Mouse (Mus musculus) small intestine, adult 2 months (tissue): ENCODE measurements around the gene Nrf1. TPM values are rescaled to one million over a fixed set of nuclear protein-coding genes. Genes with fewer than 3 reads are reported as not detected.

Source experiments
- H3K27ac ChIP-seq: fragments of 200-500 bp; 2 replicates; pipeline ENCODE4 v1.5.1; 2012; ENCODE audit warnings: low read depth, low read length, control low read depth, inconsistent platforms; ENCODE audit not compliant: insufficient read depth
- H3K27me3 ChIP-seq: fragments of 200-500 bp; 2 replicates; pipeline ENCODE4 v1.6.1; 2012; ENCODE audit warnings: mild to moderate bottlenecking, moderate library complexity, low read length, inconsistent platforms; ENCODE audit not compliant: control insufficient read depth, insufficient read depth
- H3K36me3 ChIP-seq: fragments of 200-500 bp; 2 replicates; pipeline ENCODE4 v1.6.1; 2012; ENCODE audit warnings: mild to moderate bottlenecking, low read length, control low read depth, inconsistent platforms; ENCODE audit not compliant: control insufficient read depth, insufficient read depth
- H3K4me1 ChIP-seq: fragments of 200-500 bp; 2 replicates; pipeline ENCODE4 v1.6.1; 2012; ENCODE audit warnings: low read length, inconsistent platforms, mixed read lengths; ENCODE audit not compliant: control insufficient read depth, insufficient read depth, insufficient read length
- H3K4me3 ChIP-seq: fragments of 200-500 bp; 2 replicates; pipeline ENCODE4 v1.5.1; 2012; ENCODE audit warnings: low read depth, mild to moderate bottlenecking, control low read depth, inconsistent platforms, low read length, moderate library complexity
- CTCF ChIP-seq: fragments of 200-500 bp; IDR thresholded peaks from 2 replicates; pipeline ENCODE4 v1.5.1; 2012; ENCODE audit warnings: low read depth, mild to moderate bottlenecking, control low read depth, inconsistent platforms, low read length, moderate library complexity, mixed read lengths; ENCODE audit not compliant: insufficient replicate concordance, insufficient read length; ENCODE audit errors: extremely low read depth
- POLR2A ChIP-seq: fragments of 200-500 bp; IDR thresholded peaks from 2 replicates; pipeline ENCODE4 v1.6.1; 2012; ENCODE audit warnings: low read depth, mild to moderate bottlenecking, control low read depth, inconsistent platforms, low read length, moderate library complexity
- WGBS: fragments of 180-500 bp; shearing (Covaris S2); methylation state at CpG from one replicate; pipeline ENCODE4 v1.1.7; 2018; 5-methylcytosine and 5-hydroxymethylcytosine counted together
- polyA plus RNA-seq: library from polyadenylated mRNA; depleted of rRNA; stranded (reverse); fragments of >200 nt; gene quantifications from 2 replicates; pipeline ENCODE4 v1.2.3, GENCODE M21; 2012

The Nrf1 gene
- polyA plus RNA-seq, 1 experiment = 21.6 TPM

GRCm38 (mm10) chr6:30169148-30169547 lies 121.4 kb downstream of the Nrf1 start:
- no peak overlapping the region for H3K27ac ChIP-seq
- TF ChIP-seq POLR2A (no peak), CTCF (no peak)
- H3K27me3 ChIP-seq = peaks cover 8% of the 10 kb centered on the region; the same call in 1 of the 2 replicates
- H3K4me3 ChIP-seq = no peak overlapping the region
- H3K36me3 ChIP-seq = no peaks in the 10 kb centered on the region
- WGBS = 89% methylated on average over 12 of the region's 12 CpGs
- H3K4me1 ChIP-seq = peaks cover 4% of the 10 kb centered on the region; the same call in 1 of the 2 replicates

- 59% methylated on average over 8 of the region's 8 CpGs for WGBS
These were observed 123.4 kb downstream of the Nrf1 start for GRCm38 (mm10) chr6:30171226-30171625.

DNA sequence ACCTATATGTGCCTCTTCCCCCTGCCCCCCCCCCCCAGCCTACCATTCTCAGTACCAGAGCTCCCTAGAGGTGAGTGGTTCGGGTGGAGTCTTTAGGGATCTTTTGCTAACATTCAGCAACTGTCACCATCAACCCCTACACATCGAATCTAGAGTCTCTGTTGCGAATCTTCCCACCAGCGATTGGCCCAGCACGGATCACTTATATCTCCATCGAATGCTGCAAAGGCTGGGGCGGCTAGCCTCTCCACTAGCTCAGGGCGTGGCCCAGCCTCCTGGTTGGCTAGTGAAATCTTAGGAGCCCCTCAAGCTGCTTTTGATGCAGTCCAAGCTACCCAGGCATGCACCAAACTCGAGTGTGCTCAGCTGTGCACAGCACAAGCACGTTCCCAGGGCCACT lies 124.2 kb downstream of the Nrf1 start:
- Histone ChIP-seq H3K4me3 (no peak overlapping the region), H3K27me3 (peaks cover 35% of the 10 kb centered on the region), H3K36me3 (no peaks in the 10 kb centered on the region), H3K27ac (no peak overlapping the region), H3K4me1 (peaks cover 21% of the 10 kb centered on the region)
- TF ChIP-seq POLR2A = no peak
- no peak for TF ChIP-seq CTCF
- WGBS = 70% methylated on average over 10 of the region's 10 CpGs

More at GRCm38 (mm10) chr6:30171226-30171625, 123.4 kb downstream of the Nrf1 start:
- no peak overlapping the region for H3K27ac ChIP-seq
- H3K27me3 ChIP-seq = peaks cover 27% of the 10 kb centered on the region
- TF ChIP-seq POLR2A (no peak), CTCF (no peak)
- H3K4me3 ChIP-seq = no peak overlapping the region
- peaks cover 21% of the 10 kb centered on the region for H3K4me1 ChIP-seq
- H3K36me3 ChIP-seq = no peaks in the 10 kb centered on the region

- peaks cover 21% of the 10 kb centered on the region for H3K4me1 ChIP-seq
- H3K27ac ChIP-seq = no peak overlapping the region
- no peaks in the 10 kb centered on the region for H3K36me3 ChIP-seq
- H3K27me3 ChIP-seq = peaks cover 39% of the 10 kb centered on the region
- TF ChIP-seq POLR2A = no peak
- no peak for TF ChIP-seq CTCF
- H3K4me3 ChIP-seq = peak overlapping the region; percentile 90; the same call in 1 of the 2 replicates
- 55% methylated on average over 8 of the region's 8 CpGs for WGBS
These were observed 124.6 kb downstream of the Nrf1 start for GRCm38 (mm10) chr6:30172441-30172819.

DNA sequence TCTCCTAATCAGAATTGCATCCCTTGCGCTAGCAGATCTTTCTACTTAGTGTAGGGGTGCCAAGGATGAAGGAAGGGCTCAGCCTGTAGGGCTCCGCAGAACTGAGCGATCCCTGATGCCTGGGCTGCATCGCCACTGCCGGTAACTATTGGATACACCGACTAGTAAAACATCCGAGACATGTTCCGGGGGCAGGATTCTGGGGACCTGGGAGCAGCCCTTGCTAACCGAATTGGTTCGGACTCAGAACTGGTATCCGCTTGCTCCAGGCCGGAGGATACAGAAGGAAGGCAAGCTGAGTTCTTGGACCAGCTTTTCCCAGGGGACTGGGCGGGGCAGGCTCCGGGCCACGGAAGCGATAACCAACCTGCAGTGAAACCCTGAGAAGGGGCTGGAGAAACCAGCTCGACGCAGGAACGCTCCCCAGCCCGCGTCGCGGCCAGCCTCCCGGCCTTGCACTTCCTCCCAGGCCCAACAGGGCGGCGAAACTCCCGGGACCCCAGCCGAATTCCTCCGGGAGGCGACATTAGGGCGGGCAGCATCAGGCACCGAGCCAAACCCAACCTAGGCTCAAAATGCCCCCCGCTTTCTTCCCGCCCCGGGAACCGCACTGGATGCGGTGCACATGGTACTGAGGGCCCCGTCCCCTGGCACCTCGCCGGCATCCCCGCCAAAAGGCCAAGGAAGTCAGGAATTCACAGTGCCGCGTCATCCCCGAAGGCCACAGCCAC lies 125.2 kb downstream of the Nrf1 start:
- WGBS = 3% methylated on average over 44 of the region's 44 CpGs
- H3K27ac ChIP-seq = no peak overlapping the region; the same call in 1 of the 2 replicates
- TF ChIP-seq CTCF (peak; percentile 60; the same call in 1 of the 2 replicates), POLR2A (no peak)
- peaks cover 43% of the 10 kb centered on the region for H3K27me3 ChIP-seq
- H3K4me3 ChIP-seq = peak overlapping the region; percentile 90
- no peaks in the 10 kb centered on the region for H3K36me3 ChIP-seq
- peaks cover 21% of the 10 kb centered on the region for H3K4me1 ChIP-seq

GRCm38 (mm10) chr6:30173551-30174460 lies 126.0 kb downstream of the Nrf1 start:
- Histone ChIP-seq H3K4me3 (peak overlapping the region; percentile 90), H3K27me3 (peaks cover 51% of the 10 kb centered on the region), H3K27ac (peak overlapping the region; percentile 71), H3K4me1 (peaks cover 21% of the 10 kb centered on the region), H3K36me3 (no peaks in the 10 kb centered on the region)
- TF ChIP-seq POLR2A (peak; percentile 33; the same call in 1 of the 2 replicates), CTCF (no peak)
- 1% methylated on average over 80 of the region's 80 CpGs for WGBS
